Mouse (Mus musculus) cerebellum, adult 9-11 months (tissue): ENCODE data around the gene Mecr.
"Not testable (repeated sequence)": the region's sequence is repeated elsewhere in the genome, so short reads cannot be mapped to it uniquely, and the experiment has no call there.

Source experiments
- DNase-seq: peaks from one replicate; pipeline ENCODE4 v3.0.0; 2022

The Mecr gene

DNA sequence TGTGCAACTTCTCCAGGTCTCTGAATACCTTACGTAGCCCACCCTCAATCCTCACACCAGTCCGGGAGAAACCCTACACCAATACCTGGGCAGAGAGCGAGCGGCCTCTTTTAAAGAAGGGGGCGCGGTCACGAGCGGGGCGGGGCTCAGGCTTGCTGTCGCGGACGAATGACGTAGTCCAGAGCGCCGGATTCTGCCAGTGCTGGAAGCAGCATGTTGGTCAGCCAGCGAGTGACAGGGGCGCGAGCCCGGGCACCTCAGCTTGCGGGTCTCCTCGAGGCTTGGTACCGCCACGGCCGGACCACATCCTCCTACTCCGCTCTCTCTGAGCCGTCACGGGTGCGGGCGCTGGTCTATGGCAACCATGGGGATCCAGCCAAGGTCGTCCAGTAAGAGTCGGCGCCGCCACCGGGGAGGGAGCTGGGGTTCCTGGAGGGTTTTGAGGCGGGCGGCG lies at the start of gene Mecr:
TSS of gene Mecr (plus strand) at position 181 of the 454 bp plus-strand sequence.
- peak; percentile 92 for DNase-seq

DNA sequence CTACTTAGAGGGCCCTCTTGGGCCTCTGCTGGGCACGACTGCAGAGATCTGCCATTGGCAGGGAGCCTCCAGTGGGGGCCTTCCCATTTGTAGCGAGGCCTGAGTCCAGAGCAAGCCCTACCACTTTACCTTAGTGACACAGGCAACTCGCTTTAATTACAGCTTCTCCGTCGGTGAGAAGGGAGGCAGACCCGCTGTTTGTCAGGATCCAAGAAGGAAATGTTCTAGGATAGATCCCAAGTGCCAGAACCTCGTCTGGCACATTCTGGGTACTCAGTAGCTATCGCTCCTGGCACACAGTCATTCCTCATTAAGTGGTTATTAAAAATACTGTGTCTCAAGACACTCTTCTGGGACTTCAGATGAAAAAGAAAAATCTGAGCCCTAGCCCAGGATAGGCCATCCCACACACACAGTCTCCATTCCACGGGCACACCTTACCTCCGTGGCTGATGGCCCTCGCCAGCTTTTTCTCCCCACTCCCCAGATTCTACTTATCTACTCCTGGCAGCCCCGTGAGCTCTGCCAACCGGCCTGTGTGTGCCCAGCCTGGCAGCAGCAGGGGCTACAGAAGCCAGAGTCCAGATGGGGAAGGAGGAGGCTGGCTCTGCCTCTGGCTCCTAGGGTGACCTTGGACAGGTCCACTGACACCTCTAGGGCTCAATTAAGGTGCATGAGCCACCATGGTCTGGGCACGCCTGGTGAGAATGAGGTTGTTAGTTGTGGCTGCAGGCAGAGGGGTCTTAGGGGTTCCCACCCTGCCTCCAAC lies 46.8 kb upstream of the Mecr start:
- no peak for DNase-seq

DNA sequence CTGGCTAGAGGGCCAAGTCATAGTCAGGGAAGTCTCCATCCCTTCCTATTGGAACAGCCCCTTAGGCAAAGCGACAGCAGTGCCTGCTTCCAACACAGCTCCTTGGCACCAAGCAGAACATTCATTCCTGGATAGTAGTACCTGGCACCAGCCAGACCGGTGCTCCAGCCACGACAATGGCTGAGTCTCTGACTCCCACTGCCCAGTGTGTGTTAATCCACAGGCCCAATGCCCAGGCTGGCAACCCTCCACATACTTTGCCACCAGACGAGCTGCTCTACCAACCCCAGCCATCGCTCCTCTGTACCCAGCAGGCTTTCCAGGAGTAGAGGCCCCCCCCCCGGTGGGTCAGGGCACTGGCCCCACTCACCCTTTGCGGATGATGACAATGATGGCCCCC lies 45.8 kb upstream of the Mecr start:
- peak; percentile 38 for DNase-seq

DNA sequence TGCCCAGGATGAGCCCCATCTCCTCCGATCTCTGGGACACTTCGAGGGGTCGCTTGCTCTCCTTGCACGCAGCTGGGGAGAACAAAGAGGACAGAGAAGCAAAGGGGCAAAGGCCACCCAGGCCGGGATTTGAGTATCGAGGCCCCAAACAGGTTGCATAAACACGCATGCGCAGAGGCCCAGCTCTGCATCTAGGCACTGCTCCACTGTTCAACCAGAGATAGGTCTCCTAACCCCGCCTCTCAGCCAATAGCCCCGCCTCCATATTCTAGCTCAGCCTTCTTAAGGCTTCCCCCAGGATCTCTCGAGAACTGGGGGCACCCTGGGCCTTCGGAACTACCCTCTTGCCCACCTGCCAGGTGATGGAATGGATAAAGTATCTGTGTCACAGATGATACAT lies 45.4 kb upstream of the Mecr start:
- DNase-seq: no peak

DNA sequence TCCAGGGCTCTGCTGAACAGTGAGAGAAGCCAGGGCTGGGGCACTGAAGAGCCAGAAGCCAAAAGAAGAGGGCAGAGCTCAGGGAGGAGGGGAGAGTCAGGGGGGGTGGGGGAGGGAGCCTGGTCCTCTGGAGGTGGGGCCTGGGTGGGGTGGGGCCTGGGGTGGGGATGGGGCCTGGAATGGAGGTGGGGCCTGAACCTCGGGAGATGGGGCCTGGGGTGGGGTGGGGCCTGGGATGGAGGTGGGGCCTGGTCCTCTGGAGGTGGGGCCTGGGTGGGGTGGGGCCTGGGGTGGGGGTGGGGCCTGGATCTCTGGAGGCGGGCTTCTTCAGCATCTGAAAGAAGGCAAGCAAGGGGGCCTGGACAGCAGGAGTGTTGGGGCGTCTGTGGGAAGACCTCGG lies 44.3 kb upstream of the Mecr start:
- DNase-seq: no peak

DNA sequence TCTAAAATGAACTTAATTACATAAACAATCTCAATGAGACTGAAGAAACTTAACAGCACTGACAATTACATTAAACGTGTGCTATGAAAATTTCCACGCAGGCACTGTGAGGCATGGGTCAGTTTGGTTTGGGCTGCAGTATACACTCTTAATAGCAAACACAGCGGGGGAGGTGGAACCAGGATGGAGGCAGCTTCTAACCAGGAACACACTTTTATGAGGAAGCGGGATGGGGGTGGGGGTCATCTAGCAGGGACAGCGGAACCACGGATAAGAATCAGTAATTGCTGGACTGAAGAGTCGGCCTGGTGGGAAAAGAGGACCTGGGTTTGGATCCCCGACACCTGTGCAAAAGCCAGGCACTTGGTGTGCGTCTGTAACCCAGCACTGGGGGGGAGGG lies 39.4 kb upstream of the Mecr start:
- DNase-seq: no peak

DNA sequence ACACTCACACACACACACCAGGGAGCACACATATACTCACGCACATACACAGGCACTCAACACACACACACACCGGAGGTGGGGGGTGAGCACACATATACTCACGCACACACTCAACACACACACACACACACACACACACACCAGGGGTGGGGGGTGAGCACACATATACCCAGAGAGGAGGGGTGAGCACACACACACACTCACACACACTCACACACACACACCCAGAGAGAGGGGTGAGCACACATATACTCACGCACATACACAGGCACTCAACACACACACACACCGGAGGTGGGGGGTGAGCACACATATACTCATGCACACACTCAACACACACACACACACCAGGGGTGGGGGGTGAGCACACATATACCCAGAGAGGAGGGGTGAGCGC lies 38.5 kb upstream of the Mecr start:
- DNase-seq: not testable (repeated sequence)

DNA sequence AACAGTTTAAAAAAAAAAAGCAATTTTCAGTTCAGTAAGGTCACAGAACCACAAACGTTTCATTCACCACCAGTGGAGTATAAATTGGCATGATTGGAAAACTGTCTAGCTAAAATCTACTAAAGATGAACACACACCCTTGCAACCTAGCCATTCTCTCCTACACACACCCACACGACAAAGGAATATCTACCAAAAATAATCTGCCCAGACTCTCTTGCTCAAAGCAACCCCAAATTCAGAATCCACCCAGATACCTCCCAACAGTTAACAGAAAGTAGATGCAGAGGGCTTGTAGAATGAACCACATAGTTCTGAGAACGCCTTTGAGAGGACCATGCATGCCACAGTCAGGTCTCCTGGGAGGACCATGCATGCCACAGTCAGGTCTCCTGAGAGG lies 38.0 kb upstream of the Mecr start:
- DNase-seq: no peak

DNA sequence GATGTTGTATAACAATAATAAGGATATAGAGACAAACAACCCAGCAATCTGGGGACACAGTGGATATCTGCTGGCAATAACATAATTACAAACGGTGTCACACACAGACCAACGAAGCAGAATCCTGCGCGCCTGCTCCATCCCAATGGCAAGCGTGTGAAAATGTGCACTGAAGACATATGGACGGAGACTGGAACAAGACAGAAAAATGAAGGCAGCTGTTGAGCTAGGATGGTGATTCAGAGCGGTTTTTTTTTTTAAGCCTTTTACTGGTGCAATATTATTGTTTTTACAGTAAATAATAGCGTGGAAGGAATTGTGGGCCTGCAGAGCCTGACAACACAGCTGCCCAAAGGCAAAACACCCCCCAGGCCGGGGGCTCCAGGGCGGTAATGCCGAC lies 30.8 kb upstream of the Mecr start:
- no peak for DNase-seq

DNA sequence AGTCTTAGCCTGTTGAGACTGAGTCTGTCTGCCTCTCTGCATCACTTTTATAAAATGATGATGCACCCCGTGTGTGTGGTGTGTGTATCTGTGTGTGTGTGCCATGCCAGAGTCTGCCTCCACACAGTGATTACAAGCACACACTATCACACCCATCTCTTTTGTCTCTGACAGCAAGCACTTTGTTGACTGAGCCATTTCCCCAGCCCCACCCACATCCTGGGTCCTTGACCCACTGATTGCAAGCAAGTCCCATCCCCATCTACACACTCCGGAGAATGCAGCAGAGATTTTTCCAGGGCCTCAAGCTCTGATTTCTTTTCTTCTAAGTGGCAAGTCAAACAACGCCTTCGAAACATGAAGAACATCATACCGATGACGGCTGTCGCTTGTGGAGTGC lies 29.5 kb upstream of the Mecr start:
- no peak for DNase-seq

DNA sequence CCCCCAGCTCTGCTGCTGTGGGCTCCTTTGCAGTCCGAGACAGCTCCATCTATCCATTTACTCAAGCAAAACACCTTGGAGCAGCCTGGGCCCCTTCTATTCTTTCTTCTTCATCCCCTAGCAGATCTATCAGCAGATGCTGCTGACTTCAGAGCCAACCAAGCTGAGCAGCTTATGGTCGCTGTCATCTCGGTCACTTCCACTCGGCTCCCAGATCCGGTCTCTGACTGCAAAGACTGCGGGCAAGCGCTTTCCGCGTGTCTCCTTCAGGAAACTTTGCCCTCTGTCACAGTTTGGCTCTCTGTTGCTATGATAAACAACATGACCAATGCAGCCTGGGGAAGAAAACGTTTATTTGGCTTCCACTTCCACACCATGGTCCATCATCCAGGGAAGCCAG lies 28.4 kb upstream of the Mecr start:
- DNase-seq: no peak

DNA sequence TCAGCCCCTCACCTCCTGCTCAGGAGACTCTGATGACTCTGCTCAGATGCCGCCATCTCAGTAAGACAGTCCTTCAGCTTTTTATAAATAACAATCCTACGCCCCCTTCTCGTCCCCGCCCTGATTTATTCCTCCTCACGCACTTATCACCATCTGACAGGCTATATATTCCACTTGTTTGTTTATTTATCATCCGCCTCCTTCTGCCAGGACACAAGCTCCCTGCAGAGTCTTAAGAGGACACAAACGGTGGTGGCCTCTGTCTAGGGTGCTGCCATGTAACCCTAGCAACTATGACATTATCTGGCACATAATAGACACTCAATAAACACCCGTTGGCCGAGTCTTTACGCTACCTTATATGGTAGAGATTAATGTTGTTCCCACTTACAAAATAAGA lies 27.5 kb upstream of the Mecr start:
- DNase-seq: no peak

DNA sequence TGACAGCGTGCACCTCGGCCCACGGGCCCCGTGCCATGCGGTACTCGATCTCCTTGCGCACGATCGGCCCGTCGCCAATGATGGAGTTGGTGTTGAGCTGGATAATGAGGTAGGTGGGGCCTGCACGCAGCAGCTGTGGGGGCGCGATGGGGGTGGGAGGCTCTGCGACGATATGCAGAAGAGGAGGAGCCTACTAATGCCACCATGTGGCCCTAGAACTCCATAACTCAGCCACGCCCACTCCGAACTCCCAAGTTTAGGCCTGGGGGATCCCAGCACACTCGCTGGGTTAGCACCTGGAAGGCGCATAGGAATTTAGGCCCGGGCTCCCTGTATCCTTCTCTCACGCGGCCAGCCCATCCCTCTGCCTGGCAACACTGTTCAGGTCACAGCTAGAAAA lies 24.3 kb upstream of the Mecr start:
- no peak for DNase-seq

DNA sequence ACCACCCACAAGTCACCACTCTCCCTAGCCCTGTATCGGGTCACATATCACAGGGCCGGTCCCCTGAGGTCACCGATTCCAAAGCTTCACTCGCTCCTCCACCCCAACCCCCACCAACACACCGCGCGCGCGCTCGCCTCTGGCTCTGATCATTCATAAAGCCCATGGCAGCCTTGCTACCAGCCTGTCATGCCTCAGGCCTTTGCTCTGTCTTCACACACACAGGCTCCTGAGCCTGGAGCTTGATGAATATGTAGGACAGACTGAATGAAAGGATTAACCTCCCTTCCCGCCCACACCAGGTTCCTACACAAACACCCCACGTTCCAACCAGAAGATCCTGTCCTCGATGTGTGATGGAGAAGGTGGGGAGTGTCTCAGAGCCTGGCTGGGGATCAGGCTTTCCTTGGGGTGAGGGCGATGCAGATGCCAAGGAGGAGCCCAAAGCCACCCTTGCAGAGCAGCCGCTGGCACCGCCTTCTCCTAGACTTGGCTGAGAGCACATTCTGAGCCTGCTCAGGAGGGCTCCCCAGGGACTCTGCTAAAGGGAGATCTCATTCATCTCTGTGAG lies 22.0 kb upstream of the Mecr start:
- DNase-seq: no peak

DNA sequence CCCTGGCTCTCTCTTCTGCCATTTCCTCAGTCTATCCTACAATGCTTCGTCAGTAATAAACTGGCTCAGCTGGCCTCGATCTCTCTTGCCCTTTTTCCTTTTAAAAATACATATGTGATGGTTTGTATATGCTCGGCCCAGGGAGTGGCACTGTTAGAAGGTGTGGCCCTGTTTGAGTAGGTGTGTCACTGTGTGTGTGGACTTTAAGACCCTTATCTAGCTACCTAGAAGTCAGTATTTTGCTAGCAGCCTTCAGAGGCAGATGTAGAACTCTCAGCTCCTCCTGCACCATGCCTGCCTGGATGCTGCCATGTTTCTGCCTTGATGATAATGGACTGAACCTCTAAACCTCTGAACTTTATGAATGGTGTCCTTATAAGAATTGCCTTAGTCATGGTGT lies 20.7 kb upstream of the Mecr start:
- no peak for DNase-seq

DNA sequence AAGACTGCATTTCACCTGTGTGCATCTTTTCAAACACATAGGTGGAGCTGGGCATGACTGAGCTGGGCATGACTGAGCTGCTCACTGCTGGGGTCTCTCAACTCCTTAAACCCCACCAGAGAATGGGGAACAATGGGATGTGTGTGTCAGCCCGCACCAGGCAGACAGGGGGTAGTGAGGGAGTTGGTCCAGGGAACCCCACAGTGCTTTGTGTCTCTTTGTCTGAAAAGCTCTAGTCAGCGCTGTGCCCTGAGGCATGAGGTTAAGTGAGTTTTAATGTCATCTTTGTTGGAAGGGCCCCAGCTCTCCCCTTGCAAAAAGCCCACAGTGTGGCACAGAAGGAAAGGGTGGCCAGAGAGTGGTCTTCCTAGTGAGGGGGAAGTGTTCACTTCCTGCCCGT lies 18.3 kb upstream of the Mecr start:
- no peak for DNase-seq

DNA sequence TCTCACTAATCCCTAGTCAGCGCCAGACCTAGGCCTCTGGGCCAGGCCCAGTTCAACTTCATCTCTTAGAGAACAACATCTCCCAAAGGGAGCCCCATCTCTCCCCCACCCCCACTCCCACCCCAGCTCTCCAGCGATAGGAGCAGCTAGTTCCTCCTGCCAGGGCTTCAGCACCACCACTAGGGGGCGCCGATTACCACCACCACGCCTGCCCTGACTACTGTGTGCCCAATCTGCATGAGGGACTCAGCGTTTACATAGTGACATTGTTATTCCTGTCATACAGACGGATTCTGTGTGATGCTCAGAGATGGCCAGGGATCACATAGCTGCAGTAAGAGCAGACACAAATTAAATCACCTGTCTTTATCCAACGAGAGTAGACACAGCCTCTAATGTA lies 17.4 kb upstream of the Mecr start:
- no peak for DNase-seq

DNA sequence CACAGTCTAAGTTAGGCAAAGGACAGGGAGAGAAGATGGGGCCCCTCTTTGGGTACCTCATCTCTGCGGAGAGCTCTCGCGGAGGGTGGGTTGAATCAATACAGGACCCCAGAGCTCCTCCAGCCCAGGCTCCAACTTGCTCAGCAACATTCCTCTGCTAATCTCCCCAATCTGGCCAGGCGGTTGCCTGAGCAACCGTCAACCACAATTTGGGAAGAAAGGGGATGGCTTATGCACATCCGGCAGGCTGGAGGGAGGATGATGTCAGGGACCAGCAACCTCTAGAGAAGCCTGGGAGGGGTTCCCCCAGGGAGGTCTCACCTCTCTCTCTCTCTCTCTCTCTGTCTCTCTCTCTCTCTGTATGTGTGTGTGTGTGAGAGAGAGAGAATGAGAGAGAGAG lies 16.4 kb upstream of the Mecr start:
- no peak for DNase-seq

DNA sequence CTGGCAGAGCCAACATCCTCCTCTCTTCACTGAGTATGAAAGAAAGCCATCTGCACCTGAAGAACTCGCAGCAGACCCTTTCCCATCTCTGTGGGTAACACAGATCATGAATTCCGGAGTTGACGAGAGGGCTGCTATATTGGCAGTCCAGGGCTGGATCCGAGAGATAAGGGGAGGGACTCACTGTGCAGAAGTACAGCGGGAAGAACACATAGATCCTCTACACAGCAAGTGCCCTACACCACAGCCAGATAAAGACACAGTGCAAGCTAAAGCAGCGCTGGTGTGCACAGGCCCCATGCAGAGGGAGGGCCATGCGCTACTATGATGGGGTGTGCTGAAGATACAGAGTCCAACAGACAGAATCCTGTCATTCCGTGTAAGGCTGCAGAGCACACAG lies 14.1 kb upstream of the Mecr start:
- no peak for DNase-seq

DNA sequence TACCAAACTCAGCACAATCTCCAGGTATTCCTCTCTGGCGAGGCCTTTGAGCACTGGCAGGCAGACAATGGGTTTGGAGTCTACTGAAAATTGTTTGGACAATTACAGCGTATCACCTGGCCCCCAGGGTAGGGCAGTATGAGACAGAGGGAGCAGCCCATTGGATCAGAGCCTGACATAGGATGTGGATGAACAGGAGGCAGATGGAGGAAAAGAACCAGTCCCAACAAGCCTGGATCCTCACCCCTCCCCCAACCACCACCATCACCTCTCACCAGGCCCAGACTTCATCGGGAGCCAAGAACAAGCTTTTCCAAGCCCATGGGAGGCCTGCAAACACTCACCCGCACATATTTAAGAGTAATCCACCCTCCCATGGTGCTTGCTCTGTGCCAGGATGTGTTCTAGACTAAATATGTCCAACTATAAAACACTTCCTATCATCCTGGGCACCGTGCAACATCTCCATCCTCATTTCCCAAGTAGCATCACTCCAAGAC lies 11.7 kb upstream of the Mecr start:
- peak; percentile 53 for DNase-seq

DNA sequence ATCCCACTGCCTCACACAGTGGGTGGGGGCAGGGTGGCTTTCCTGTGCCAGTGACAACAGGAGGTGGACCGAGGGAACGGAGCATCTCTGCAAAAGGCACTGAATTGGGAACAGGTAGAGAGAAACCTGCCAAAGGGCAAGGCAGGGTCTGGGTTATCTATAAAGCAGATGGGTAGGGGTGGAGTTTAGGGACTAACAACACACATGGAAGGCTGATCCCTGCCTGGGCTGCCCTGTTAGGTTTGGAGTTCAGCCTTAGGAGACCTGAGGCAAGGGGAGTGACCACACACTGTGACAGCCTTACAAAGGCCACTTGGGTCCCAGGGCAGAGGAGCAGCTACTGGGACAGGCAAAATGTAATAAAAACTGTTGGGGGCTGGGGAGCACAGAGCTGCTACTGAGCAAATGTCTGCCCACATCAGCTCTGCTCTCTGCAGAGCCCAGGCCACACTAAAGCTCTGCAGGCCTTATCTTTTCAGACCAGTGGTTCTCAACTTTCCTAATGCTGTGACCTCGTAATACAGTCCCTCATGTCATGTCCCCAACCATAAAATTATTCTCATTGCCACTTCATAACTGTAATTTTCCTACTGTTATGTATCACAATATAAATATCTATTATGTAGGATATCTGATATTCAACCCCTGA lies 10.4 kb upstream of the Mecr start:
- no peak for DNase-seq

DNA sequence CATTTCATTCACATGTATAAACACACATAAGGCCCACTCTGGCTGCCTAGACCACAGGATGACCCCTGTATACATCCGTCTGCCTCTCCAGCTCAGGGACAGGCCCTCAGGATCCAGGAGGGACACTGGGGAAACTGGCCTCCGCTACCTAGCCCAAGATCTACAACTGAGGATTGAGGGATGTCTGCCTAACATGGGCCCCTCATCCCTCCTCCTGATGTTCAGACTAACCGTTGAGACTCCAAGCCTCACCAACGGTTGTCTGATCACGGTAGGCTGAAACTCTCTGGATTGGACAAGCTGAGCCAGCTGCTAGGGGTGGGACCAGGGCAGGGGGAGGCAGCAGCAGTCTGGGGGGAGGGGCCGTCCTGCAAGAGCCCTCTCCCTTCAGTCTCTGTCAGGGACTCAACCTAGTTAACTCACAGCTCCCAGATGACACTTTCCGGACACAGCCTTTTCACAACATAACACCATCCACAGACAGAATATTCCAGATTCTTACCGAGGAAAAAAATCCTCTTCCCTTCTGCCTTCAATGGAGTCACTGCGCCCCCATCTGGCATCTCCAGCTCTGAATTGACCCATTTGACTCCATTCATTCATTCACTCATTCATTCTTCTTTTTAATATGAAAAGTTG lies 9.2 kb upstream of the Mecr start:
- no peak for DNase-seq

DNA sequence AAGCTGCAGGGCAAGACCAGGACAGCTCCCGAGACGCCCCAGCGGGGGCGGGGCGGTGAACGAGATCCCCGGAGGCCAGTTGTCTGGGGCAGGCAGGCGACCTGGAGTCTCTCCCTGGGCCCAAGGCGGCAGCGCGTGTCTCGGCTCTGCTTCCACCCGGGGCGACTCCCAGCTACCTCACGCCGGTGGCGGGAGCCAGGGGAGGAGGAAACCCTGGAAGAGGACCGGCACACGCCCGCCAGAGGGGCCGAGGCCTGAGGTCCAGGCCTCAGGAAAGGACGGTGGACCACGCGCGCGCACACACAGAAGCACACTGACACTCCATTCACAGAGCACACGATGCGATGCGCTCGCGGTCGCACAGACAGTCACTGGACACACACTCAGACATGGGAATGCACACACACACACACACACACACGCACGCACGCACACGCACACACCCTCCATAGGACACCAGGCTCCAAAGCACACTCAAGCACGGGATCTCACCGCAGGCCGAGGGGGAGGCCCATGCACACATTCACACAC lies 6.9 kb upstream of the Mecr start:
- peak; percentile 56 for DNase-seq
